Mouse (Mus musculus) 416B (cell line): ENCODE measurements at regions not wholly inside any gene's neighbourhood (a gene's known extent, or its start where the extent isn't known, plus 50 kb on each side); places are given as distances from the start of the nearest gene placed in this dataset.

Source experiments
- DNase-seq: peaks from one replicate; pipeline ENCODE4 v3.0.0; 2011; ENCODE audit warnings: low read depth

DNA sequence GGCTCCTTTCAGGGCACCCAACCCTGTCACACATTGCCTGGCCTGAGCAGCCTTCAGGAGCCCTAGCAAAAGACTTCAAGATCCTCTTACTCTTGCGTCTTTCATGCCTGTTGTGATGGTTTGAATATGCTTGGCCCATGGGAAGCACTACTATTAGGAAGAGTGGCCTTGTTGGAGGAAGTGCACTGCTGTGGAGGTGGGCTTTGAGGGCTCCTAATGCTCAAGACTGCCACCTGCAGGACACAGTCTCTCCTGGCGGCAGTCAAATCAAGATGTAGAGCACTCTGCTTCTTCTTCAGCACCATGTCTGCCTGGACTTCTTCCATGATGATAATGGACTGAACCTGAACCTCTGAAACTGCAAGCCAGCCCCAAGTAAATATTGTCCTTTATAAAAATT lies 73.0 kb downstream of the Tsen15 start:
- DNase-seq = peak; percentile 48

DNA sequence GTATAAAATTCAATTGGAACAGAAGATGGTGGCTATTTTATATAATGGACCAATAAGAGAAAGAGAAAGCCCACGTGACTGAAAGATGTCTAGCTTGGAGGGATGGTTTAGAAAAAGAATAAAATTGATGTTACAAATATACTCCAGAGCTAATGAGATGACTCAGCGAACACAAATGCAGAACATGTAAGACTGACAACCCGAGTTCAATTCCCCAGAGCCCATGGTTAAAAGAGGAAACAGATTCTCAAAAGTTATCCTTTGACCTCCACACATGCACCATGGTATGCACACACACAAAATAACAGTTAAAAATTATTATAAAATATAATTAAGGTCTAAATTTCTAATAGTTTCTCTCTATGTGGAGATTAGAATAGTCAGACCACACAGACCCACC lies 81.0 kb downstream of the Tsen15 start:
- no peak for DNase-seq

DNA sequence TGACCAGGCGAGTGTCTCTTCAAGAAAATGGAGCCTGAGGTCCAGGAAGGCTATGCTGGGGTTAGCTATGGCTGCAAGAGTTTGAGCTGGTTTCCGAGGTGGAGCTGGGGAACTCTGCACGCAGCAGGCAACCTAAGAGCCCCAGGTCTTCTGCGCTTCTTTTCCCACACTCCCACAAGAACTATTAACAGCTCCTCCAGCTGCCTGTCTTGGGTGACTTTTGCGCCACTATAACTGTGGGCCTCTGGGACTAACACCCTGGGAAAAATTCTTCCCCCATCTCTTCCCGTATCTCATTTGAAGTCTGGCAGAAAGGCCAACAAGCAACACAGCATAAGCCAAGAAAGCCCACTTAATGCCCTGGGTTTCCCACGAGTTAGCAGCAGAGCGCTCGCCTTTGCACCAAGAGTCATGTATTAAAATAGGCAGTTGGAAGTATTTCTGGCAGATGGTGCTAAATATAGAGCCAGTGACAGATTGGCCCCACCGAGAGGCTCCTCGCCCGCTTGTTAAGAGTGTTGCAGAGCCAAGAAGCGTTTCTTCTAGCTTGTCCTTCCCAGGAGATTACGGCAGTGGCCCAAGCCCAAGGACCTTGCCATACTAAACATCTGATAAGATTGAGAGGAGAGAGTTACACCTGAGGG lies 81.9 kb downstream of the Tsen15 start:
- no peak for DNase-seq

DNA sequence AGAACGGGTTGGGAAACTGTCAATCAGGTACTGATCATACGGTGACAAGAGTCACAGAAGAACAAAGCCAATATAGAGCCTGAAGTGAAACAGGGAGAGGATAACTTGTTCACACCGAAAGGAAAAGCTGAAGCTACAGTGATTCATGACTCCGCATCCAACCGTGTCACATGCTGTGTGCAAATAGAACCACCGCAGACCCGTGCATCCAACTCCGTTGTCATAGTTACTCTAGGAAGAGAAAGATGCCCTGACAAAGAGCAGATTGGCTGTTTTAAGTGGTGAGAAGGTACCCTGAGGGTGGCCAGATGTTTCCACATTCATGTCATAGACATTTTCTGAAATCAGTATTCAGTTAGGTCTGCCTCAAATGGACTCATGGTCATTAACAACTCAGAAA lies 85.1 kb downstream of the Tsen15 start:
- DNase-seq = no peak

DNA sequence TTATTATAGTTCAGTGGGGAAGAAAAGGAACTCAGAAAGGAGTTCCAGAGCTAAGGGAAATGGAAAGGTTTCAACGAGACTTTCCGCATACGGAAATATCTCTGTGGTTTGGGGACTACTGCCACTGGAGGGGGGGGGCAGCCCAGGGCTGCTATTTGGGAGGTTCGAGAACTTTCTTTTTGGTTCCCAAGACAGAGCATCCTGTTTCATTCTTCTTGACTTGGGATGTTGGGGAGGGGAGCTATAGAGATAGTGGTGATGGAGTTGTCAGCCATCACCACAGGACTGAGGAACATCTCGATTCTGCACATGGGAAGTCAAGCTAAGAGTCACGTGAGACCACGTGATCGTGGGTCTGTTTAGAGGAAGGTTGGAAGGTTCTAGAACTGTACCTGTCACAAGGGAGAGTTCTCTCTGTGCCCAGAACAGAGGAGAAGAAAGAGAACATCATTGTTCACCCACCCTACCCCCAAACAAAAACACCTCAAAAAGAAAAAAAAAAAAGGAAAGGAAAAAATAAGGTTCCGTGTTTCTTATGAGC lies 94.2 kb downstream of the Tsen15 start:
- DNase-seq = no peak

DNA sequence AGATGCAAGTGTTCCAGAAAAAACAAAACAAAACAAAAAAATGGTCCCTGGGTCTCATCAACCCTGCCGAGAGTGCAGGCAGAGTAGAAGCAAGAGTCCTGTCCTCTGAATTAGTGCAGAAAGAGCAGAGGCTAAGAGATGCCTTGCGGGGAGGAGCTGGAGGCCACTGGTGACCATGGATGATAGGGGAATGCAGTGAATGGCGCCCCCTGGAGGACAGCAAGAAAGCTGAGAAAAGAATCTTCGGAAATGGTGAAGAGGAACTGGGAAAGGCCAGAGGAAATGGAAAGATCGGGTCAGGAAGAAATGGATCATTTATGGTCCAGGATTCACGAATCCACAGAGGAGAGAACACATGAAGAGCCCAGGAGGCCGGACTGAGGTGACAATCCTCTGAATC lies 95.7 kb downstream of the Tsen15 start:
- peak; percentile 73 for DNase-seq

DNA sequence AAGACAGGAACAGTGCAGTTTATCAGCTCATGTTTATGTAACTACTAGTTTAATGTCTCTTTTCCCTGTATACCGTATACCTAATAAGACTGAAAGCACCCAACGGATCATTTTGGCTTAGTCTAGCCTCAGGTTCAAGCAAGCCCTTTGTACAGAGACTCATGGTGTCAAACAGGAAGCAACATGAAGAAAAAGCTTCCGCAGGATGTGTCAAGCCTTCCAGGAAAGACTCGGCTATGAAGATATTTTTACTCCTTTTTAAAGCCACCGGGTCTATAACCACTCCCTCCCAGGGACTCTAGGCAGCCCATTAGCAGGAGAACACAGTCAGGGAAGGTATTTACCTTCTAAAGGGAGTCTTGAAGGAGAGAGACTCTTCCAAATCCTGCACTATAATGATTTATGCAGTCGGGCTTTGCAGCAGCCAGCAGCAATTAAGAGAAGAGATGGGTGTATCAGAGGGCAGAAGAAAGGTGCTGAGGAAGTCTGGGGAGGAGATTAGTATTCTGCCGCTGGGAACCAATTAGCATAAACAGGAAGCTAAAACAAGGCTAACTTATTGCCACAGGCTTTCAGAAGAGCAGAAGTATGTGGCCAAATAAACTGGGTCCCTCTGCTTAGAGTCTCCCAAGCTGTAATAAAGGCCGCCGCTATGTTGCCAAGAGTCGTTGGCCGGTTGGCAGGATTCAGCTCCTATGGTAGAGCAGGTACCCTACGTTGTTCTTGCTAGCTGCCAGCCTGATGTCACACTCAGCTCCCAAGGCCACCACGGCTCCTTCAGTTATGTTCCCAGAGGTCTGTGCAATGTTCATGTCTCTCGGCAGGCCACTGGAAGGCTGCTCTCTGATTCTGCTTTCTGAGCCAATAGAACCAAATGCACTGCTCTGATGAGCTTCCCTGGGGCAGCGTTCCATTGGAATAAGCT lies 98.7 kb downstream of the Tsen15 start:
- peak; percentile 66 for DNase-seq

DNA sequence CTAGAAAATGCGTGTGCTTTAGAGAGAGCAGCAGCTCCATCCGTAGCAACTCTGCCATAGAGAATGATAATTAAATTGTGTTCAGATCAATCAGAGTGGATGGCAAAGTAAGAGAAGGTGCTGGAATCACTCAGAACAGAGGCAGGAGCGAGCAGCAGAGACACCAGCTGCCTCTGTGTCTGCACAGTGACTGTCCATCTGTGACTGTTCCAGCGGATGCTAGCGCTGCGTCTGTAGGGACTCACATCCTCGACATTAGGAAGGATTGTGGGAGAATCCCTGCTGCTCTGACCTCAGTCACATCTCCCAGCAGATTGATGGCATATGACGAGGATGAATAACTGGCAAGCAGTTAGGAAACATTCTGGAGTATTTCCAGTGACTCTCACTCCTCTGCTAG lies 99.8 kb downstream of the Tsen15 start:
- DNase-seq = no peak

DNA sequence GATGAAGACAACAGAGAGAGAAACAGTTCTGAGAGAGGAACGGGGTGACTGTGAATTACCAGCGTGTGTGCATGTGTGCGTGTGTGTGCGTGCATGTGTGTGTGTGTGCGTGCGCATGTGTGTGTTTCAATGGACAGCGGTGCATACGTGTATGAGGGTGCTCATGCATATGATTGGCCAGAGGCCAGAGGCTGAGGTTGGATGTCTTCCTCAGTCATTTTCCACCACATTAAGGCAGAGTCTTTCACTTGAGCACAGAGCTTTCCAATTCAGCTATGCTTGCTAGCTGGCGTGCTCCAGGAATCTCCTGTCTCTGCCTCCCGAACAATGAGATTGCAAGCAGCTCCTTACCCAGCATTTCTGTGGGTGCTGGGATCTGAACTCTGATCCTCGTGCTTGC lies 104.4 kb downstream of the Tsen15 start:
- DNase-seq = no peak

DNA sequence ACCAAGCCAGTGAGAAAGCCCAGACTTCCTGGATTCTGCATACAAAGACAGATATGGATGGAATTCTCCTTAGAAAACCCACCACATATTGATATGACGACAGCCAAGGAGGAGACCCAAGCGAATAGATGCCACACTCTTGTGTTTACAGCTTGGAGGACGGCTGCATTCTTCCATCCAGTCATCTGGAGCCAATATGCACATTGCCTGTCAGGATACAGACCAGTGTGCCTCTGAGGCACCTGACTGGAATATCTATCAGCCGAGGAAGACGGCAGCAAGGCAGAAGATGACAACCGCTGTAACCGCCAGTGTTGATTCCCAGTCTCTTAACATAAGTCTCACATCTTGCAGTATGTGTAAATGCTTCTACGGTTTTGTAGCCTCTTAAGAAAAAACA lies 105.3 kb downstream of the Tsen15 start:
- no peak for DNase-seq

DNA sequence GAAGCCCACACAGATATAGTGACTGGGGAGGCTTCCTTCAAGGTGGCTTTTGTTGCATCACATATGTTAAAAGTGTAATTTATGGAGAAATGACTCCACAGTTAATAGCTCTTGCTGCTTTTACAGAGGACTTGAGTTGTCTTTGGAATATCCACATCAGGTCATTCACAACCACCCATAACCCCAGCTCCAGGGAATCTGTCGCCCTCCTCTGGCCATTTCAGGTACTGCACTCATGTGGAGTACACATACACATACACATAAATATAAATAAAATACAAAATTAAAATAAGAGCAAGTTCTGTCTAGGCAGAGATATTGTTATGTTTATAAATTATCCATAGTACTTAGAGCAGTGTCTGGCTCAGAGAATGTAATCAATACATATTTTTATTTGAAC lies 106.5 kb downstream of the Tsen15 start:
- peak; percentile 34 for DNase-seq

DNA sequence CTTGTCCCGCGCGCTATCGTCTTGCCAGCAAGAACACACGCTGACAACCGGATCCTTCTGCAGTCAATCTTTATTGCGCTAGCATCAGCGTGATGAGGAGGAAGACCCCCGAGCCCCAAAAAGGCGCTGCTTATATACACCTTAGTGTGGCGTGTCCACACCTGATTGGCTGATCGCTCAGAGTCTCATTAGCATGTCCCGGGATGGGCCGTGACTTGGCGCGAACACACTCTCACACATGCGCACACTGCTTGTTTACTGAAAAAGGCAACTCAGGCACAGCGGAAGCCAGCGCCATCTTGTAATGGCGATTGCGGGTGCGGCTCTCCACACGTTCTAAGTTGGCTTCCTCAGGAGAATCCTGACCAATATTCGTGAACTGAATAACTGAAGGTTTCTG lies 111.5 kb downstream of the Tsen15 start:
- no peak for DNase-seq

DNA sequence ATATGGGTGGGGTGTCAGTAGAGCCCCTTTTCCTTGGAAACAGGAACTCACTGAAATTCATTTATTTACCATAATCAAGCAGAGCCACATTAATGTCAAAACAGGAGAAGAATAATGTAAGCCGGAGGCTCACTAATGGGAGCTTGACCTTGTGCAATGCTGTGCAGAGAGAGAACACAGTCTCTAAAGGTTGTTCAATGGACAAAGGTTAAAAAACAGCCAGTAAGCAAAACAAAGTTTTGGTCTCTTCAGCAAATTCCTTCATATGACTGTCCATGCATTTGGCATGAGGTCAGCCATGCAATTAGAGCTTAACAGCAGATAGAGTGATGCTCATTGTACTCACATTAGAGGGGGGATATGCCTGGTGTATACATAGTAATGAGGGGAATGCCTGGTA lies 113.1 kb downstream of the Tsen15 start:
- DNase-seq = no peak

DNA sequence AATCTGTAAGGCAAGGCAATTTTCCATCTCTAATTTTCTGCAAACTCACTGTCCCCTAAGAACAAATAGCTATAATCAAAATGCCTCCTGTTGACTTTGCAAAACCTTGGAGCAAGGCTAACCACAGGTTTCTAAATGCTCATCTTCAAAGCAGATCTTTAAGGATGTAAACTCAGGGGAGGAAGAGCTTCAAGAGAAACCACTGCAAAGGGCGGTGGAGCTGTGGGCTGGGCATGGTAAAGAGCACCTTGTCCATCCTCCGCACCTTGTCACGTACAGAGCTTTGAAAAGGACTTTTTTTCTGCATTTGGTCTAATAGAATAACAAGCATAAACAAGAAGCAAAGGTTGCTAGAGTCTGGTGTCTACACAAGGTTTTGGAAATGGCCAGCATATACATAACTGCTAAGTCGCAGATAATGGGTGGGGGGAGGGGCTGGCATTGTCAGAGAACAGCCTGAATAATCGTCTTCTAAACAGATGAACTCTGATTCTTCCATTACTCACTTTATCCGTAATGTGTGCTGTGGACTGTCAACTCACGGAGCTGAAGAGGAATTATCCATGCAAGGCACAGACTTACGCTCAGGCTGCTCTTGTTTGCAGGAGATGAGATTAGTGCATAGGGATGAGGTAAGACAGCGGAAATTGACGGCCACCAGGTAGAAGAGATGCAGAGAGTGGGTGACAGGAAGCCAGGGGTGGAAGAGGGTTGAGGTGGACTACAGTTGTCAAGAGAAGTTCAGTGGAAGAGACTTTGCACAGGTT lies 116.4 kb downstream of the Tsen15 start:
- no peak for DNase-seq

DNA sequence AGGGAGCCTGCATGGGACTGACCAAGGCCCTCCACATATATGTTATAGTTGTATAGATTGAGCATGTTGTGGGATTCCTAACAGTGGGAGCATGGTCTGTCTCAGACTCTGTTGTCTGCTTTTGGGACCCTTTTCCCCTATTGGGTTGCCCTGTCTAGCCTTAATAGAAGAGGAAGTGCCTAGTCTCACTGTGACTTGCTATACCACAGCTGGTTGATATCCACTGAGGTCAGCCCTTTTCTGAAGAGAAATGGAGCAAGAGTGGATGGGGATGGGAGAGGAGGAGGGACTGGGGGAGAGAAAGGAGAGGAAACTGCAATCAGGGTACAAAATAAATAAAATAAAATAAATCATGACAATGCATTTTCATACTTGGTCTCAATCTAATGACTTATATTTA lies 120.1 kb downstream of the Tsen15 start:
- no peak for DNase-seq

DNA sequence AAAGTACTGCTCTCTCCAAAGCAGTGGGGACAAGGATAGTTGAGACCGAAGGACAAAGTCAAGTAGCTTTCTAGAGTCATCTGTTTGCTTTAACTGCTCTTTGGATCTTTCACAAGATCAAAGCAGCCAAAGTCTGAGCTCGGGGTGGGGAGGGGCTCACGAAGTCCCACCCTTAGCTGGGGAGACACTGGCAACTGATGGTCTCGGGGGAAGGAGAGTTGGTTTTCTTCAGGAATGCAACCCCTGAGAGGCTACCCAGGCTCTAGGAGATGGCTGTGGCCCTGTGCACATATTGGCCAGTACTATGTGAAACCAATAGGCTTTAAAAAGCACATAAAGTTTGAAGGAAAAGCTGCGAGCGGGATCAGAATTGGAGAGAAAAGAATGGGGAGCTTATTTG lies 121.5 kb downstream of the Tsen15 start:
- no peak for DNase-seq

DNA sequence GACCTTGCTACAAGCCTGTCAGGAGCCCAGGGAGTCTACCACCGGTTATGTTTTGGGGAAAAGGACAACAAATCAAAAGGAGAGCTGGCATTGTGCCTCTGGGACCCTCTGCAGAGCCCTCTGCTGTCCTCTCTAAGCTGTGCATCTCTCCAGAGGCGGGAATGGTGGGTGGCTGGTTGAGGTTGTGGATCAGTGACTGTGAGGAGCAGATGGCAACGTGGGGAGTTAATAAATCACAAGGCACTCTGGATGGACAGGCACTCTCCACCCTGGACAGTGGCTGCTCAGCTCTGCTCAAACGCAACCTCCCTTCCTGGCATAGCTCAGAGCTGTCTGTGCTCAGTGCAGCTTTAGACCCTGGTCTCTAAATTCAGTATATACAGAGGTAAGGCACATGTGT lies 125.0 kb downstream of the Tsen15 start:
- DNase-seq = no peak

DNA sequence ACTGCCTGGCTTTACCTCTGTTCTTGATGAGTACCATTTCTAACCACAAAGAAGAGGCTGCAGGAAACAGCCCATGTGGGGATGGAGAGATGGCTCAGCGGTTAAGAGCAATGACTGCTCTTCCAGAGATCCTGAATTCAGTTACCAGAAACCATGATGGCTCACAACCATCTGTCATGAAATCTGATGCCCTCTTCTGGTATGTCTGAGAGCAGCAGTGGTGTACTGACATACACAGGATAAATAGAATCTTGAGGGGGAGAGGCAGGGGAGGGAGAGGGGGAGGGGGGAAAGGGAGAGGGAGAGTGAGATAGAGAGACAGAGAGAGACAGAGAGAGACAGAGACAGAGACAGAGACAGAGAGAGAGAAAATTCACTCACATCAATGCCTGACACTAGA lies 125.5 kb downstream of the Tsen15 start:
- DNase-seq = peak; percentile 36

DNA sequence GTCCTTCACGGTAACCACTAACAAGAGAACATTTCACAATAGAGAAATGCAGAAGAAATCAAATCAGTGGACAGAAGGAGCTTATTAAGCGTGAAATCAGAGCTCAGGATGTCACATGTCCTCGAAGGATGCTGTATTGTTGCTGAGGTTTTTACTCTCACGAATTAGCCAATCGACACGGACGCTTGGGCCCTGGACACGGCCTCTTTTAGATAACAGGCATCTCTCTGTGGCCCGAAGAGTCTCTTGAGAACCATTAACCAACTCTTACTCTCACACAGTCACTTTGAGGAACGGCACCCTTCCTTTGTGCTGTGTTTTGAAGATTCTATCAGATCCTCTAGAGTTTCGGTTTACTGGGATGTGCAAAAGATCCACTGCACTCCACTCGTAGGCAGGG lies 128.2 kb downstream of the Tsen15 start:
- no peak for DNase-seq

DNA sequence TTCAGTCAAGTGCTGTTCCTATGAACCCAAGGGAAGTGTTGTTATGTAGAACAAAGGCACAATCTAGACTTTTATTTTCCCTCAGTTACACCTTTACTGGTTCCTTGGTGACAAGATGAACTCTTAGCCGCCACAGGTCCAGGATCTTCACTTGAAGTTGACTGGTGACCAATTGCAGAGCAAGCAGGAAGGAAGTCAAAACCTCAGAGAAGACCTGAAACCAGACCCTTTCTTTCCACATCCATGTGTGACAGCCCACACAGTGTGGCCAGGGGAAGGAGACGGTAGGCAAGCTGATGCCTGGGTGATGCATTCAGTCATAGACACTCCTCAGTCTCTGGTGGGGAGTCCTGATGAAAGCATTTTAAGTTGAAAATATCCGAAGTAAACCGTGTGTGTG lies 132.6 kb downstream of the Tsen15 start:
- peak; percentile 51 for DNase-seq

DNA sequence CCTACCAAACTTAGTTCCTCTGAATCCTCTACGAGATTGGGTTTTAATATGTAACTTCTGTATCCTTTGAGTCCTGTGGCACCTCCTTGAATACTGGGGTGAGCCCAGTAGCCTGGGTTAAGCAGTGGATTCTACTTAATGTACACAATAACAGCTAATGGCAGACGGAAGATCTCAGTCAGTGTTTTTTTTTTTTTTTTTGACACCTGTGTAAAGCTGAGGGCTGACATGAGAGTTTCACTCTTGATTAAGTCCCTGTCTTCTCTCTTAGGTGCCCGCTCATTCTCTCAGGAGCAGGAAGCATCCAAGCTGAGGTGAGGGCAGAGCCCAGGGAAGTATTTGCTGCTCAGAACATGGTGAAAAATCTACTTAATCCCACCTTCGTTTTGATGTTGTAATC lies 133.0 kb downstream of the Tsen15 start:
- DNase-seq = no peak

DNA sequence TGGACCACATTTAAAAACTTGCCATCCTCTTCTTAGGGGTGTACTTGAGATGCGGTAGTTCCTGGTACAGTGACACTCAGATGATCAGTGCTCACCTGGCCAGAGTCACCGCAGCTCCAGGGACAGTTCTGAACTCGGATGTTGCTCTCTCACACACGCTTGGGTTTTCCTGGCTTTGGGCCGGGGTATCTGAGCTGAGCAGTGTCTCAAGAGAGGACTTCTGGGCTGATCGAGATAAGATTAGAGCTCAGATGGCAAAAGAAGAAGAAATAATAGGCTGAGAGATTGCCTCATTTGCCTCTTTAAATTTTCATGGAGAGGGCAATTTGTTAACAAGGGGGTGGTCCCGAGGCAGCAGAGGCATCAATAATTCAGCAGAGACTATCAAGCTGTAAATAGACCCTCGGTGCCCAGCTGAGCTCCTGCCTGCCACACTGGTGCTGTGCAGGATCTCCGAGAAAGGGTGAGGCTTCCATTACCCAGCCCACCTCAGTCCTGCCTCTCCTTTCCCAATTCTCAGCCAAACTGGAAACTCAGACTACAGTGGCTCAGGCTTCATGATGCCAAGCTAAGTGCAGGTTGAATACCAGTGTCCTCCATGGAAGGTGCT lies 133.7 kb downstream of the Tsen15 start:
- peak; percentile 10 for DNase-seq
